ENCODE assay signal across 22 mouse cellular contexts in genomic region chr16:84681991-84682390, GRCm38 (mm10). TPM values are rescaled to one million over a fixed set of nuclear protein-coding genes. Genes with fewer than 3 reads are reported as not detected.
DNase-seq lines count a peak whose midpoint lies in the region; ATAC-seq lines count a peak whose summit lies in the region.
"Had no signal": no experiment of that assay in that cellular context is flagged by ENCODE, and none has a peak within 500 bp of the region (broad histone marks: within the 10 kb centered on the region; RNA-seq: fewer than 3 reads in every experiment).

No protein-coding gene starts in this region.

- ATAC-seq in CD4-positive, CD25-positive, alpha-beta regulatory T cell, adult 4 months: peak; percentile 69
- peak; percentile 65 for ATAC-seq in inflammation-experienced regulatory T-cells, adult 6 months
- ATAC-seq: forebrain, embryonic 13.5 days; intestine, embryonic 15.5 days had no signal

- peak; percentile 31 for DNase-seq in right cerebral cortex, adult 18-20 months
- DNase-seq in right cerebral cortex, postnatal 10 days (ENCODE audit: low spot score in 2 of 2): no peak
- no peak for DNase-seq in adrenal gland, postnatal 14 days
- no peak for DNase-seq in liver
- no peak for DNase-seq in retina, embryonic 14.5 days (ENCODE audit: low spot score)
- DNase-seq: adrenal gland, adult 2 months; cerebellum, adult 8-10 months; cerebellum, postnatal 25 days; gastrocnemius, adult 2 months; heart, postnatal 10 days; kidney, adult 8-10 months; kidney, postnatal 10 days; layer of hippocampus, postnatal 36 days; lung, embryonic 14.5 days; lung, postnatal 14 days; midbrain, embryonic 14.5 days; right cerebral cortex, postnatal 4 days; thymus, postnatal 25 days had no signal

RNA-seq across cellular contexts. Expression of gene Mrpl39, which starts 53.6 kb away (rescaled TPM):
- polyA plus RNA-seq in CD4-positive, CD25-positive, alpha-beta regulatory T cell, adult 4 months (2017; shearing (Covaris generic)): 10 to 100 TPM; 21.2 to 27.5 TPM
- polyA plus RNA-seq in inflammation-experienced regulatory T-cells, adult 6 months (2017; shearing (Covaris generic)): 10 to 100 TPM; 20.6 to 31.7 (median 25.7) TPM
- 54.9 and 56.2 TPM in 2 replicates for total RNA-seq in adrenal gland, postnatal 14 days (2021)
